Mouse (Mus musculus): ENCODE results near the gene Ccdc146. TPM values are rescaled to one million over a fixed set of nuclear protein-coding genes. Genes with fewer than 3 reads are reported as not detected.

Gene Ccdc146
- polyA plus RNA-seq, 1 experiment from 2014 or later: 0.21 TPM

DNA sequence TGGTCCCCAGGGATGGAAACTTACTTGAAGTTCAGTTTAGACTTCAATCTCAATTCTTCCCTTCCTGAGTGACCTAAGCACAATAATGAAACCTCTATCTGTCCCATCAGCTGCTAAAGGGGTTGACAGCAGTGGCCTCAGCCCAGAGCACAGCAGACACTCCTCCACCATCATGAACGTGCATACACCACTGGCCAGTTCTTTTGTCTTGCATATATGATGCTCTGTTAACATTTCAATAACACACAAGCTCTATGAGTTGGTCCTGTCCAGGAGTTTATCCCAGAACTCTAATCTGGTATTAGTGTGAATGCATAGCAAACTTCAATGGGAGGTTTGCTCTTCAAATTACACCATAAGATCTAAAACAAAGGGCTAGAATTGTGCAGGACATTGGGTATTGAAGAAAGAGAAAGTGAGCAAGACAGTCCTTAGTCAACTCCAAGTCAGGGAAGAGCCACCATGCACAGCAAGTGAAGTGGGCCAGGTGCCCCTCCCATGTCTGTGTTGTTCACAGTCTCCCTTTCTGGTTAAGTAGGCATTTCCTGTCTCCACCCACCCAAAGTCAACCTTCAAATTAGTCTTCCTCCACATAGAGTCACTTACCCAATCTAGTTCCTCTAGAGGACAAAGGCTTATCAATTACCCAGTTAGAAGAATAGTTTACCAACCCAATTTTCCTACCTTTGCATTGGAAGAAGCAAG, 10.2 kb downstream of the Ccdc146 start:
- Histone ChIP-seq H3K4me1 (replicated peaks) (no peaks in the 10 kb centered on the region), H3K27ac (replicated peaks) (no peak overlapping the region), H3K9me3 (no peaks in the 10 kb centered on the region), H3K4me2 (no peak overlapping the region), H3K4me3 (no peak overlapping the region), H3K27me3 (no peaks in the 10 kb centered on the region), H3K36me3 (no peaks in the 10 kb centered on the region), H3K9ac (no peak overlapping the region)
- 68% methylated on average over 1 of the region's 1 CpGs for WGBS
- no peak for ATAC-seq (ENCODE audit: low read depth)

DNA sequence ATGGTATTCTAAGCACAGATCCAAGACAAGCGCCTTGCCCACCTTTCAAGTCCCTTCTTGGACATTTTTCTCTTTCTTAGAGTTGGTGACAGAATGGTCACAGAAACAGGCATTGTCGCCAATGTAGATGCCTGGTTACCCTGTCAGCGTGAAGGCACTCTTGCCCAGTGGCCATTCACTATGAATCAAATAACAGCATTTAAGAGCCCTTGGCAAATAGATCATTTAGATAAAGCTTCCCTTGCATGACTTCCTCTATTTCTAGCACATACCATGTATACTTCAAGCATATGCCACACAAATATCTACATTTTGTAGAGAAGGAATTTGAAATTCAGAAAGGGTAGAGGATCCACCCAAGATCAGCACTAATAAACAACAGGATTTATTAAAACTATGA, 11.2 kb downstream of the Ccdc146 start:
- no peak overlapping the region for H3K27ac ChIP-seq (replicated peaks)
- no peaks in the 10 kb centered on the region for H3K9me3 ChIP-seq
- H3K27me3 ChIP-seq: no peaks in the 10 kb centered on the region
- ATAC-seq (ENCODE audit: low read depth): no peak
- no peaks in the 10 kb centered on the region for H3K36me3 ChIP-seq
- H3K4me1 ChIP-seq (replicated peaks): no peaks in the 10 kb centered on the region
- H3K9ac ChIP-seq: no peak overlapping the region
- H3K4me2 ChIP-seq: no peak overlapping the region
- no peak overlapping the region for H3K4me3 ChIP-seq
- WGBS: 90% methylated on average over 3 of the region's 3 CpGs

DNA sequence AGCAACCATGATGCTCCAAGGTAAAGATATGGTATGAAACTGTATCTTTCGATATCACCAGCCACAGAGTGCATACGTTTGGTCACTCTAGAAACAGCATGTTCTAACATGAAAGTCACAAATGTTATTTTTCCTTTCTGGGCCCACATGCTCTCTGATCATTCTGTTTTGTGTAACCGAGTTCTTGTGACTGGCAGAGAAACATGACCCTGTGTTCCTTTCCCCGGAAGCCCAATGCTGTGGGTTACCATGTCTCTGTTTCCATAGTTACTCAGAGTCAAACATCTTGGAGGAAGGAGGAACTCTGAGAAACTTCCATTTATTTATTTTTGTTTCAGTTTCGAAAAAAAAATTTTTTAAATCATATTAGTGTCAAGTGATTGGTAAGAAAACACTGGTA, 12.4 kb downstream of the Ccdc146 start:
- H3K4me2 ChIP-seq: no peak overlapping the region
- no peak overlapping the region for H3K27ac ChIP-seq (replicated peaks)
- no peaks in the 10 kb centered on the region for H3K4me1 ChIP-seq (replicated peaks)
- ATAC-seq (ENCODE audit: low read depth): no peak
- H3K4me3 ChIP-seq: no peak overlapping the region
- H3K36me3 ChIP-seq: no peaks in the 10 kb centered on the region
- no peaks in the 10 kb centered on the region for H3K27me3 ChIP-seq
- no peak overlapping the region for H3K9ac ChIP-seq
- WGBS: 81% methylated on average over 5 of the region's 5 CpGs
- no peaks in the 10 kb centered on the region for H3K9me3 ChIP-seq

DNA sequence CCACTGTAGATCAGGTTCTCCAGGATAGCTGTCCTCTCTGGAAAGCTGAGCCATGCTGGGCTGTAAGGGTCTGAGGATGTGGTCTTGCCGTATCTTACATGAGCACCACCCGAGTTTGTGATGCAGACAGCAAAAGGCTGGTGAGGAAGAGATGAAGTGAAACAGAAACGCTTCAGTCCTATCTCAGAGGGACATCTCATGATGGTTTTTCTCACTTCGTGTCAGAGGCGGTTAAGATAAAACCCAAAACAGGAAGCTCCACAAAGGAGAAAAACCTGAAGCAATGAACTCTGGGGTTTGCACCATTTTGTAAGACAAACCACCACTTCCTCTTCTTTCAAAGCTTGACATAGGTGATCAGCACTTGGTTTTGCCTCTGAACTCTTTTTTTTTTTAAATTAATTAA, 13.2 kb downstream of the Ccdc146 start:
- H3K4me3 ChIP-seq: no peak overlapping the region
- no peak overlapping the region for H3K4me2 ChIP-seq
- H3K27ac ChIP-seq (replicated peaks): no peak overlapping the region
- H3K9ac ChIP-seq: no peak overlapping the region
- H3K4me1 ChIP-seq (replicated peaks): no peaks in the 10 kb centered on the region
- ATAC-seq (ENCODE audit: low read depth): no peak
- WGBS: 84% methylated on average over 5 of the region's 5 CpGs
- H3K9me3 ChIP-seq: no peaks in the 10 kb centered on the region
- no peaks in the 10 kb centered on the region for H3K27me3 ChIP-seq
- no peaks in the 10 kb centered on the region for H3K36me3 ChIP-seq

DNA sequence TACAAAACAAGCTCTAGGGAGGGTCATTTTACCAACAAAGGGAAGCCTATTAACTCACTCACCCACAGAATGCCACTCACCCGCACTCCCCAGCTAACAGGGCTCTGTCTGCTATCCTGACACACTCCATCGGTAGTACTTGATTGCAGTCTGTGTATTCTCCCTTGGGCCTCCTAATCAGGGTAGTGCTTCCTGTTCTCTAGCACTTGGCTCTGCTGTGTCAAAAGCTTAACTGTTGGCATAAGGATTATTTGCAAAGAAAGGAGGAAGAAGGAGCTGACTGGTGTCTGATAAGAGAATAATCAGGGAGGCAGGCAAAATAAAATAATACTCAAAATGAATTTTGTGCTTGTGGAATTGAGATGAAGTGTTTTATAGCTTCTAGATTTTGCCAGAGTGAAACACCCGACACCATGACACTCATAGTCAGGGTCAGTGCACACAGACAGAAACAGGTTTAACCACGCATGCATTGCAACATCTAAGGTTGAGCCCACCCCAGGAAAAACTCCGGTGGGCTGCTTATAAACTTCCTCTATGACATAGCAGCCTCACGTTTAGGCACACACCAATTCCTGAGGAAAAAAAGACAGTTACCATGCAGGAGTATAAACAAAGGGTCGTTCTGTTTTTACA, 29.2 kb downstream of the Ccdc146 start:
- no peak overlapping the region for H3K9ac ChIP-seq
- no peak overlapping the region for H3K27ac ChIP-seq (replicated peaks)
- no peak for ATAC-seq (ENCODE audit: low read depth)
- H3K9me3 ChIP-seq: no peaks in the 10 kb centered on the region
- H3K36me3 ChIP-seq: no peaks in the 10 kb centered on the region
- H3K4me3 ChIP-seq: no peak overlapping the region
- WGBS: 56% methylated on average over 7 of the region's 7 CpGs
- H3K27me3 ChIP-seq: no peaks in the 10 kb centered on the region
- H3K4me2 ChIP-seq: no peak overlapping the region
- no peaks in the 10 kb centered on the region for H3K4me1 ChIP-seq (replicated peaks)

DNA sequence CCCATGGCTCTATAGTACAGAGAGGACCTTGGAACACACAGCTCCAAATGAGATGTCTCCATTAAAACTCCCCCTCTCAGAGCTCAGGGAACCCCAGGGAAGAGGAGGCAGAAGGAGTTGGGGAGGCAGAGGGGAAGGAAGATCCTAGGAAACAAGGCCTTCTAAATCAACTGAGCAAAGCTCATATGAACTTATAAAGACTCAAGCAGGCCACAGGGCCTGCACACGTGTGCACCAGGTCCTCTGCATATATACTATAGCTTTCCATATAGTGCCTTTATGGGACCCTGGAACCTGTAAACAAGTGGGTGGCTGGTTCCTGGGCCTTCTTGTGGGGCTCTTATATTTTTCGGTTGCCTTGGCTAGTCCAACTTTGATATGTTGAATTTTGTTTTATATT, 29.9 kb downstream of the Ccdc146 start:
- Histone ChIP-seq H3K4me3 (no peak overlapping the region), H3K36me3 (no peaks in the 10 kb centered on the region), H3K9me3 (no peaks in the 10 kb centered on the region), H3K27ac (replicated peaks) (no peak overlapping the region), H3K4me1 (replicated peaks) (no peaks in the 10 kb centered on the region), H3K4me2 (no peak overlapping the region), H3K27me3 (no peaks in the 10 kb centered on the region), H3K9ac (no peak overlapping the region)
- 88% methylated on average over 2 of the region's 2 CpGs for WGBS
- ATAC-seq (ENCODE audit: low read depth): no peak

DNA sequence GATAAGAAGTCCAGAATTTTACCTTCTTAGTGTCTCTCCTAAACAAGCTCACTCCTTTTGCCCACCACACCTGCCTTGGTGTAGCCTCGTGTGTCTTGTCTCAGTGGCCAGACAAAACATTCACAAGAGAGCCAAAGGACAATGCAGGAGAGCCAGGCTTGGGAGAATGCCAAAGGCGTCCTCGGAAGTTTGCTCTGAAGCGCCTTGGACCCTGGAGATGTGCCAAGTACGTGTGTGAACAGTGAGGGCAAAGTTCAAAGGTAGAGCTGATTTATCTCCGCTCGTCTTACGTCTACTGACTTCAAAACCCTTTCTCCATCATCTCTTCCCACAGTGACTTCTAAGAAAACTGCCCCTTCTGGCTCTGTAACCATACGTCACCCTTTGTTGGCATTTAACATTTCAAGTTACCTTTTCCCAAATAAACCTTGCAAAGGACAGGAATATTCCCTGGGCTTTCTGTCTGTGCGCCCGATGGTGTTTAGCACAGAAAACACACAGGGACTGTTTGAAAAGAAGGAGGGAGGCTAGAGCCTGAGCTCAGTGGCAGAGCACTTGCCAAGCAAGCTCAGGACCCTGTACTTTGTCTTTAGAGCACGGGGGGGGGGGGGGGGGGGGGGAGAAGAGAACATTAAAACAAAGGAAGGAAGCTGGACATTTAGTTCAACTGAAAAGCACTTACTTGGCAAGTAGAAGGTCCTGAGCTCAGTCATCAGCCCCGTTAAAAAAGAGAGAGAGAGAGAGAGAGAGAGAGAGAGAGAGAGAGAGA, 32.7 kb downstream of the Ccdc146 start:
- Histone ChIP-seq H3K36me3 (no peaks in the 10 kb centered on the region), H3K27me3 (no peaks in the 10 kb centered on the region), H3K27ac (replicated peaks) (no peak overlapping the region), H3K9ac (no peak overlapping the region), H3K9me3 (no peaks in the 10 kb centered on the region), H3K4me2 (no peak overlapping the region), H3K4me3 (no peak overlapping the region), H3K4me1 (replicated peaks) (no peaks in the 10 kb centered on the region)
- 38% methylated on average over 13 of the region's 13 CpGs for WGBS
- no peak for ATAC-seq (ENCODE audit: low read depth)

DNA sequence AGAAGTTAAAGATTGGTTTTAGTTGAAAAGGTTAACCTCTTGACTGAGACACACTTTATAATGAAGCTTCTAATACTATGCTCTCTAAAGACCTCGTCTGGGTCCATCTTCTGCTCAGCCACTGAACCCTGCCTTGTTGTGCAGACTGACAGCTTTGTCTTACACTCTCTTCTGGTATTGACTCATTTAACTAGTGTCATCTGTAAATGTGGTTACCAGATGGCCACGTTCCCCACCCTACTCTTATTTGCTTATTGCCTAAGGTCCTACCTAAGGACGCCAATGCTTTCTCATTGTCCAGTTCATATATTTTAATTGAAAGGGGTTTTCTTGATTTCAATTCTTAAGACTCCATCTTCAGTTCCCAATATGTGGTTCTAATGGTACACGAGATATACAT, 35.6 kb downstream of the Ccdc146 start:
- Histone ChIP-seq H3K4me3 (no peak overlapping the region), H3K9ac (no peak overlapping the region), H3K4me1 (replicated peaks) (no peaks in the 10 kb centered on the region), H3K9me3 (no peaks in the 10 kb centered on the region), H3K27me3 (no peaks in the 10 kb centered on the region), H3K36me3 (no peaks in the 10 kb centered on the region), H3K27ac (replicated peaks) (no peak overlapping the region), H3K4me2 (no peak overlapping the region)
- WGBS: 81% methylated on average over 4 of the region's 4 CpGs
- ATAC-seq (ENCODE audit: low read depth): no peak

DNA sequence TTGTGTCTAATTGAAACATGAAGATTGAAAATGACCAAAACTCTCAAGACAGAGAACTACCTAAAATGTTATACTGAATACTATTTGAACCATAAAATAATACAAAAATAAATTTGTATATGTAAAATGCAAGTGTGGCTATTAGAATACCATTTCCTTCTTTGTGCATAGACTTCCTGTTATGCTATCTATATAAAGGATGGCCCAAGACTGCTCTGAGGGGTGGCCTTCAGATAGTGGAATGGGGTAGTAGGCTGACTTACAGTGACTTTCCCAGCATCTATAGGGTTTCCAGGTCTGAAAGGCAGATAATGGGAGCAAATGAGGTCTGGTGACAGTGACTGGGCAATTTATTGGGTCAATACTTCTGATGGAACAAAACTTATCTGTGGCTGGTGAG, 37.1 kb downstream of the Ccdc146 start:
- H3K36me3 ChIP-seq: no peaks in the 10 kb centered on the region
- H3K27me3 ChIP-seq: no peaks in the 10 kb centered on the region
- no peaks in the 10 kb centered on the region for H3K9me3 ChIP-seq
- H3K4me2 ChIP-seq: no peak overlapping the region
- H3K4me3 ChIP-seq: no peak overlapping the region
- no peak overlapping the region for H3K9ac ChIP-seq
- no peak overlapping the region for H3K27ac ChIP-seq (replicated peaks)
- no peak for ATAC-seq (ENCODE audit: low read depth)
- H3K4me1 ChIP-seq (replicated peaks): 0 out of 2 replicates have a peak, but pooled peaks cover 4% of the 10 kb centered on the region

DNA sequence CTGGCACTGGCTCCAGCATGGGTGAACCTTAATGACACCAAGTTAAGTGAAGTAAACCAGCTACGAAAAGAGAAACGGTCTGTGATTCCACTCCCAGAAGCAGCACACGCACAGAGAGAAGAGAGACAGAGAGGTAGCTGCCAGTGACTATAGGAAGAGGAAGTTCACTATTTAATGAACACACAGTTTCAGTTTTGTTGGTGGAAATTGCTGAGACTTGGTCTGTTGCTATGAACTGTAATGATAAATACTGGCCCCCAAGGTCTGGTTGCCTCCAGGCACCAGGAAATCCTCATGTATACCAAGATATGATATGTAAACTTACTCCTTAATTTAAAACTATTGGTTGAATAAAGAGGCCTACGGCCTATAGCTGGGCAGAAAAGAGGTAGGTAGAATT, 38.0 kb downstream of the Ccdc146 start:
- Histone ChIP-seq H3K9me3 (no peaks in the 10 kb centered on the region), H3K27me3 (no peaks in the 10 kb centered on the region), H3K36me3 (no peaks in the 10 kb centered on the region), H3K4me3 (no peak overlapping the region), H3K4me1 (replicated peaks) (0 out of 2 replicates have a peak, but pooled peaks cover 4% of the 10 kb centered on the region), H3K4me2 (no peak overlapping the region), H3K9ac (no peak overlapping the region), H3K27ac (replicated peaks) (no peak overlapping the region)
- no peak for ATAC-seq (ENCODE audit: low read depth)
- 95% methylated on average over 4 of the region's 4 CpGs for WGBS

DNA sequence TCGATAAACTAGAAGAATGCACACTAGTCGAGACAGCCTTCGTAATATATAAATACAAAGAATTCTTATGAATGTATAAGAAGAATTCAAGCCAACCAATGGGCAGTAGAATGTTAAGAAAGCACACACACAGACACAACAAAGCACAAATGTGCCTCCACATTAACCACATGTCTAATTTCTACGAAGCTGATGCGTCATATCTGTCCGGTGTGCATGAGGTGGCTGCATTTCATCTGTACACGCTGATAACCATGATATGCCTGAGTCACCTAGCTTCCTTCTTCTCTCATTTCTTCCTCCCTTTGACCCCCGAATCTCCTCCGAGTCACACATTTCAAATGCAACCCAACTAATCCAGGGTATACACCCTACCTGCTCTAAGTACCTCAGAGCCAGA, 39.5 kb downstream of the Ccdc146 start:
- Histone ChIP-seq H3K4me1 (replicated peaks) (0 out of 2 replicates have a peak, but pooled peaks cover 4% of the 10 kb centered on the region), H3K27me3 (no peaks in the 10 kb centered on the region), H3K4me3 (no peak overlapping the region), H3K36me3 (no peaks in the 10 kb centered on the region), H3K9me3 (no peaks in the 10 kb centered on the region), H3K9ac (no peak overlapping the region), H3K27ac (replicated peaks) (no peak overlapping the region), H3K4me2 (no peak overlapping the region)
- WGBS: 94% methylated on average over 9 of the region's 9 CpGs
- ATAC-seq (ENCODE audit: low read depth): no peak

DNA sequence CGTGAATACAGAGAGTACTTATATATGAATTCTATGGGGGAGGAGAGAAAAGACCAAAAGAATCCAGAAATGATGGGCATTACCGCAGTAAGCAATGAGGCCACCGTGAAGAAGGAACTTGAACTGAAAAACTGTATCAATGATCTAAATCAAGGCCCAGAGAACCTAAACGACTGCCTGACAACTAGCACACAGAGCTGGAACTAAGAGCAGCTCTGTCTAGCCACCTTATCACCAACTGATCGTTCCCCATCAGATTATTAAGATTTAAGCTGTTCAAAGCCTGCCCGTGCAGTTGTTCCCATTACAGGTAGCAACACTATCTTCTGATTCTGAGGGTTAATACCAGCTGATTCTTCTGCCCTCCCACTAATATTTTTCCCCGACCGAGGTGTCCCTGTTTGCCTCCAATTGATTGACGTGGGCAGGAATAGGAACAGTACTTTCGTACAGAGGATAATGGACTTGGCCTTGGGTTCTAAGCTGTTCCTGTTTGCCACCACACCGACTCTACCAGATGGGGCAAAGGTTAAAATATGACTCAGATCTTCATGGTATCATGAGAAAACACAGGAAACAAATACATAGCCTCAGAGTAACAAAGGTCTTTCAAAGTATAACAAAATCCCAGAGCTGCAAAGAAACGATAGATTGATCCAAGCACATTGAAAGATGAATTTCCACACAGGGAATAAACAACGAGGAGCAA, 40.1 kb downstream of the Ccdc146 start:
- ATAC-seq (ENCODE audit: low read depth): no peak
- no peaks in the 10 kb centered on the region for H3K27me3 ChIP-seq

More for the DNA sequence above, 40.1 kb downstream of the Ccdc146 start:
- no peak overlapping the region for H3K9ac ChIP-seq
- no peaks in the 10 kb centered on the region for H3K36me3 ChIP-seq
- H3K27ac ChIP-seq (replicated peaks): no peak overlapping the region
- no peaks in the 10 kb centered on the region for H3K9me3 ChIP-seq
- 0 out of 2 replicates have a peak, but pooled peaks cover 4% of the 10 kb centered on the region for H3K4me1 ChIP-seq (replicated peaks)
- H3K4me2 ChIP-seq: no peak overlapping the region
- 87% methylated on average over 13 of the region's 13 CpGs for WGBS
- H3K4me3 ChIP-seq: no peak overlapping the region
